Mouse (Mus musculus): ENCODE measurements around the gene Plekhn1. TPM values are rescaled to one million over a fixed set of nuclear protein-coding genes. Genes with fewer than 3 reads are reported as not detected.

Gene Plekhn1
- 1 to 10 TPM; 5.9 to 6.7 TPM for total RNA-seq (2021)
- long read RNA-seq, experiment 1, transcript Plekhn1-201 (12 exons, 3,014 nt): major isoform, 11 of 17 reads
- long read RNA-seq, experiment 1, partial matches to known transcripts: 1 of 17 reads
- long read RNA-seq, experiment 1, other reads (novel, unspliced or antisense): 5 of 17 reads
- long read RNA-seq, experiment 2, transcript Plekhn1-201 (12 exons, 3,014 nt): major isoform, 12 of 19 reads
- long read RNA-seq, experiment 2, partial matches to known transcripts: 2 of 19 reads
- long read RNA-seq, experiment 2, other reads (novel, unspliced or antisense): 5 of 19 reads

GRCm38 (mm10) chr4:156234701-156235213, at the start of gene Plekhn1:
Plekhn1 (minus strand) TSS chr4:156234857.
- DNase-seq (ENCODE audit: low spot score): peak; percentile 69

- DNase-seq (ENCODE audit: low spot score): no peak
Observed at GRCm38 (mm10) chr4:156255078-156255839, 20.6 kb upstream of the Plekhn1 start, which contains the start of gene Samd11. Samd11 (minus strand) TSS chr4:156255657.

- no peak for DNase-seq (ENCODE audit: low spot score)
Observed at GRCm38 (mm10) chr4:156254361-156255077, 19.9 kb upstream of the Plekhn1 start.

GRCm38 (mm10) chr4:156253043-156253442, 18.4 kb upstream of the Plekhn1 start:
- DNase-seq (ENCODE audit: low spot score): no peak

- DNase-seq (ENCODE audit: low spot score): no peak
Observed at GRCm38 (mm10) chr4:156252619-156253018, 18.0 kb upstream of the Plekhn1 start.

- no peak for DNase-seq (ENCODE audit: low spot score)
Observed at GRCm38 (mm10) chr4:156252140-156252539, 17.5 kb upstream of the Plekhn1 start.

- DNase-seq (ENCODE audit: low spot score): no peak
Observed at GRCm38 (mm10) chr4:156251081-156251480, 16.4 kb upstream of the Plekhn1 start.

- DNase-seq (ENCODE audit: low spot score): no peak
Observed at GRCm38 (mm10) chr4:156249567-156249966, 14.9 kb upstream of the Plekhn1 start.

GRCm38 (mm10) chr4:156236651-156237447, 2.2 kb upstream of the Plekhn1 start:
- no peak for DNase-seq (ENCODE audit: low spot score)

GRCm38 (mm10) chr4:156235808-156236533, 1.3 kb upstream of the Plekhn1 start, which contains the start of gene Noc2l:
Noc2l (plus strand) TSS chr4:156236010.
- DNase-seq (ENCODE audit: low spot score): peak; percentile 90

- no peak for DNase-seq (ENCODE audit: low spot score)
Observed at GRCm38 (mm10) chr4:156235360-156235770, 708 bp upstream of the Plekhn1 start.

- DNase-seq (ENCODE audit: low spot score): no peak
Observed at GRCm38 (mm10) chr4:156234021-156234501, 596 bp downstream of the Plekhn1 start.

GRCm38 (mm10) chr4:156228393-156229024, 6.1 kb downstream of the Plekhn1 start:
- DNase-seq (ENCODE audit: low spot score): no peak

GRCm38 (mm10) chr4:156227752-156228392, 6.8 kb downstream of the Plekhn1 start:
- DNase-seq (ENCODE audit: low spot score): no peak

GRCm38 (mm10) chr4:156224276-156224675, 10.4 kb downstream of the Plekhn1 start:
- DNase-seq (ENCODE audit: low spot score): no peak

- peak; percentile 49 for DNase-seq (ENCODE audit: low spot score)
Observed at GRCm38 (mm10) chr4:156219936-156220335, 14.7 kb downstream of the Plekhn1 start.

GRCm38 (mm10) chr4:156217838-156218237, 16.8 kb downstream of the Plekhn1 start:
- DNase-seq (ENCODE audit: low spot score): no peak

- peak; percentile 44 for DNase-seq (ENCODE audit: low spot score)
Observed at GRCm38 (mm10) chr4:156217022-156217669, 17.5 kb downstream of the Plekhn1 start.

All from gastrocnemius, adult 18-20 months (tissue).